10 mouse cellular contexts compared by ENCODE assay signal in the genomic region with DNA sequence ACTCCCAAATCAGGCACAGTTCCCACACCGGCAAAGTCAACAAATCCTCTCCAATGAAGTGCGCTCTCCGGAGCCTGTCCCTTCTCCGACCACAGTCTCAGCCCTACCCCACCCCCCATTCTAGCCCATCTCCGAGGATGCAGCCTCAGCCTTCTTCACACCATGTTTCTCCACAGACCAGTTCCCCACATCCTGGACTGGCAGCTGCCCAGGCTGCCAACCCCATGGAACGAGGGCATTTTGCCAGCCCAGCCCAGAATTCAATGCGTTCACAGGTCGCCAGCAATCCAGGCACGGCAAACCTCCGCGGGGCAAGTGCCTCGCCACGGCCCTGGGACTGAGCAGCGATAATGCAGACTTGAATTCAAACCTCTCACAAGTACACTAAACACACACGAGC. TPM values are rescaled to one million over a fixed set of nuclear protein-coding genes. Genes with fewer than 3 reads are reported as not detected.
DNase-seq lines count a peak whose midpoint lies in the region; ATAC-seq and TF ChIP-seq lines count a peak whose summit lies in the region.
"Had no signal": no experiment of that assay in that cellular context is flagged by ENCODE, and none has a peak within 500 bp of the region (broad histone marks: within the 10 kb centered on the region; RNA-seq: fewer than 3 reads in every experiment).

No protein-coding gene starts in this region.

- peak; percentile 42 for DNase-seq in gastrocnemius, postnatal 10 days
- DNase-seq in gastrocnemius, postnatal 36 days: no peak
- DNase-seq in cerebellum, adult 9-11 months: peak; percentile 88
- peak; percentile 63 to 81 for DNase-seq in kidney, postnatal 36 days
- DNase-seq in right cerebral cortex, adult 18-20 months: no peak
- DNase-seq: liver, postnatal 0 days had no signal

- H3K36me3 ChIP-seq in E14TG2a.4 (ENCODE audit: insufficient read depth, low read length): no peaks in the 10 kb centered on the region
- H3K36me3 ChIP-seq: G1E had no signal

- H3K9me3 ChIP-seq in E14TG2a.4 (ENCODE audit: low read length): no peaks in the 10 kb centered on the region
- H3K9me3 ChIP-seq: G1E had no signal

- H3K4me3 ChIP-seq in E14TG2a.4 (replicated peaks; ENCODE audit: low read length): peak overlapping the region; percentile 65

- intact Hi-C loops in gastrocnemius, postnatal 36 days (cut with DNase I): loop anchor here (10.0 kb wide), 1 partner anchor 179 kb away; no protein-coding TSS in a partner anchor

- H3K4me1 ChIP-seq in E14TG2a.4 (replicated peaks; ENCODE audit: low read depth, low read length): peaks cover 31% of the 10 kb centered on the region

- ATAC-seq in megakaryocyte-erythroid progenitor cell, adult 5-6 weeks (replicated peaks; ENCODE audit: low FRiP score, low TSS enrichment, poor library complexity, severe bottlenecking): no peak
- no peak for ATAC-seq in erythroblast, adult 5-6 weeks (replicated peaks; ENCODE audit: low FRiP score, poor library complexity, severe bottlenecking)
- ATAC-seq: liver, postnatal 0 days had no signal

- TF ChIP-seq CTCF in E14TG2a.4 (conservative IDR thresholded peaks at IDR 0.05; ENCODE audit: low read length): no peak

- peaks cover 27% of the 10 kb centered on the region for H3K27me3 ChIP-seq in E14TG2a.4 (ENCODE audit: insufficient read depth, low read length)

RNA-seq across cellular contexts. Expression of gene Myh14, which starts 24.7 kb away (rescaled TPM):
- 10 to 100 TPM; 21.4 to 23.3 TPM for total RNA-seq in gastrocnemius, postnatal 10 days (2021)
- total RNA-seq in gastrocnemius, postnatal 36 days (2021): 10 to 100 TPM; 22.5 to 29.7 TPM
- total RNA-seq in megakaryocyte-erythroid progenitor cell, adult 5-6 weeks (2014; fragmentation: Nextera tagmentation): not detected in 2 replicates
- total RNA-seq in megakaryocyte-erythroid progenitor cell, adult 5-6 weeks (2017): not detected in 2 replicates
- total RNA-seq in erythroblast, adult 5-6 weeks (2015; ENCODE audit: low replicate concordance): not detected in 2 replicates
- not detected in 2 replicates for total RNA-seq in erythroblast, adult 5-6 weeks (2017; ENCODE audit: low replicate concordance)
- total RNA-seq: G1E had no signal

RNA-seq across cellular contexts. Expression of gene Kcnc3, which starts 55.5 kb away (rescaled TPM):
- 1 to 10 TPM; 1.4 to 1.6 TPM for total RNA-seq in gastrocnemius, postnatal 10 days (2021)
- 1 to 10 TPM; 5.3 to 5.7 TPM for total RNA-seq in gastrocnemius, postnatal 36 days (2021)
- 1.9 and 7.9 TPM in 2 replicates for total RNA-seq in megakaryocyte-erythroid progenitor cell, adult 5-6 weeks (2014; fragmentation: Nextera tagmentation)
- total RNA-seq in megakaryocyte-erythroid progenitor cell, adult 5-6 weeks (2017): 0.11 TPM in 1 of 2 replicates, not detected in the other
- not detected in 2 replicates for total RNA-seq in erythroblast, adult 5-6 weeks (2015; ENCODE audit: low replicate concordance)
- total RNA-seq in erythroblast, adult 5-6 weeks (2017; ENCODE audit: low replicate concordance): 0.42 TPM in 1 of 2 replicates, not detected in the other

Comparison
In these comparisons a context has a peak if more than half of its experiments do, and no peak if none do; other contexts are left out.
1. DNase-seq: peak in gastrocnemius, postnatal 10 days (single experiment), cerebellum, adult 9-11 months (single experiment) and kidney, postnatal 36 days (2 of 2); none in gastrocnemius, postnatal 36 days (0 of 2) and right cerebral cortex, adult 18-20 months (single experiment).
2. RNA of gene Myh14, which starts 24.7 kb away (total RNA-seq): 22.5 to 29.7 TPM in gastrocnemius, postnatal 36 days and 21.4 to 23.3 TPM in gastrocnemius, postnatal 10 days; not detected in megakaryocyte-erythroid progenitor cell, adult 5-6 weeks and not detected in erythroblast, adult 5-6 weeks; every median in the first group is over 10 times any median in the second.